Mouse (Mus musculus) megakaryocyte, embryonic 14.5 days (primary cell): ENCODE data around the gene Fbxw7. TPM values are rescaled to one million over a fixed set of nuclear protein-coding genes. Genes with fewer than 3 reads are reported as not detected.

Experiments used
- H3K27me3 ChIP-seq: replicated peaks from 2 replicates; pipeline ENCODE3; 2012; ENCODE audit warnings: inconsistent platforms
- H3K36me3 ChIP-seq: replicated peaks from 2 replicates; pipeline ENCODE3; 2012; ENCODE audit warnings: low read length, inconsistent platforms, mixed read lengths
- H3K4me1 ChIP-seq: 2 replicates; pipeline ENCODE4 v1.6.1; 2012; ENCODE audit warnings: inconsistent platforms
- H3K4me3 ChIP-seq: replicated peaks from 2 replicates; pipeline ENCODE3; 2012; ENCODE audit warnings: moderate library complexity, mild to moderate bottlenecking, inconsistent platforms
- H3K9me3 ChIP-seq: 2 replicates; pipeline ENCODE4 v1.6.1; 2012; ENCODE audit warnings: inconsistent platforms
- FLI1 ChIP-seq: IDR thresholded peaks from 2 replicates; pipeline ENCODE4 v1.6.1; 2012; ENCODE audit warnings: low read length, inconsistent platforms, mixed read lengths
- GATA1 ChIP-seq: IDR thresholded peaks from 3 replicates; pipeline ENCODE4 v1.6.1; 2012; ENCODE audit warnings: mixed read lengths, low read length, inconsistent platforms, borderline replicate concordance
- polyA plus RNA-seq: library from polyadenylated mRNA; stranded (reverse); fragments of >175 nt; gene quantifications from 2 replicates; pipeline ENCODE4 v1.2.3, GENCODE M21; 2012; ENCODE audit warnings: low replicate concordance; ENCODE audit not compliant: insufficient read depth

The Fbxw7 gene
- polyA plus RNA-seq, result 2.7 and 3.4 TPM in 2 replicates

DNA sequence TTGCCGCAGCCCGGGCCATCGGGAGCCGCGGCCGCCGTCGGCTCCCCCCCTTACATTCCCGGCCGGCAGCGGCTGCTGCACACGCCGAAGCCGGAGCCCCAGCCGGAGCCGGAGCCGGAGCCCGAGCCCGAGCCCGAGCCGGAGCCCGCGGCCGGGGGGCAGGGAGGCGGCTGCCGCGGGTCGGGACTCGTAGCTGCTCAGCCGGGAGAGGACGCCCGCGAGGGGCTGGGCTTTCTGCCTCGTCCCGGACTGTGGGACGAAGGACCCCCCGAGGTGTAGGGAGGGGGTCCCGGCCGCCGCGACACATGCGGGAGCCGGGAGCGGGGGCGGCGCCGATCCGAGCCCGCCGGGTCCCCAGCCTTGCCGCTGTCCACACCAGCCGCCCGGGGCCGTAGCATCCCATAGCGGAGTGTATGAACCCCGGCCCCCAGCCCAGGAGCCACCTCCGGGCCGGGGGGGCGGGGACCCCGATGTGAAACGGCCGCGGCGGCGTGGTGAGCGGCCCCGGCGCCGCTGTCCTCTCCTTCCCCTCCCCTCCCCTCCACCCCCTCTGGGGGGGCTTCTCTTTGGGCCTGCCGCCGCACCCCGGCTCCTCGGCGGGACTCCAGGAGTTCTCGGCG is at the start of gene Fbxw7:
TSS of gene Fbxw7 (plus strand) at position 507 of the 620 bp plus-strand sequence.
- H3K27me3 ChIP-seq, result no peaks in the 10 kb centered on the region
- peaks cover 47% of the 10 kb centered on the region for H3K4me1 ChIP-seq
- no peak for TF ChIP-seq GATA1
- TF ChIP-seq FLI1, result no peak
- H3K36me3 ChIP-seq, result peaks cover 12% of the 10 kb centered on the region
- H3K4me3 ChIP-seq, result peak within 1 kb of the TSS; percentile 97
- H3K9me3 ChIP-seq, result no peaks in the 10 kb centered on the region

DNA sequence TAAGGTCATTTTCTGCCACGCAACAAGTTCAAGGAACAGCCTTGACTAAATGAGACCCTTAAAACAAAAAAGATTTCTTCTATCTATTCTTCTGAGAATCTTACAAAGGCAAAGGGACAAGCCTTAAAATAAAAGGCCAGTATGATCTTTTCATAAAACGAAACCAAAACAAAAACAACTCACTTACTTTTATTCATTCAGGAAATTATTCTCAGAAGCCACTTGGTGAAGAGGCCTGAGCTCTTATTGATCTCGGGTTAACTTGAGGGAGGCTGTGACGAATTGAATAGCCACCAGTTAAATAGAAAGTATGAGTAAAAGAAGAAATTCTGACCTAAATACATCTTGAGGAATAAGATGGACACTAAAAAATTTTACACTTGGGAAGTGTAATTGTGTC is 46.1 kb upstream of the Fbxw7 start:
- TF ChIP-seq FLI1, result no peak
- no peak for TF ChIP-seq GATA1
- Histone ChIP-seq H3K4me1 (peaks cover 26% of the 10 kb centered on the region), H3K9me3 (peaks cover 17% of the 10 kb centered on the region), H3K27me3 (peaks cover 16% of the 10 kb centered on the region), H3K4me3 (no peak overlapping the region), H3K36me3 (peaks cover 2% of the 10 kb centered on the region)

DNA sequence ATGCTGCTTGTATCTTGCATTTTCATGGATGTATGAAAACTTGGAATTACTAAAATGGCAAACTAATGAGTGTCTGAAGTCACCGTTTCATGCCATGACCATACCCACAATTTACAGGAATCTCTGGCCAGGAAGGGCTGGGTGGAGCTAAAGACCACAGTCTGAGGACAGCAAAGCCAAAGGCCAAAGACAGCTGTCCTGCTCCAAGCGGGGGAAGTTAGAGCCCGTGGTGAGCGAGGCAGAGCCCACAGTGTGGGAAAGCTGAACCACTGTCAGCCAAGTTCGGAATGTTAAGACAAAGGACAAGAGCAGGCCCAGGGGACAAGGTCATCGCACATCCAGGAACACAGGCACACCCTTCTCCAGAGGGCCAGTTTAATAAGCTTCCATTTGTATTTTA is 45.7 kb upstream of the Fbxw7 start:
- Histone ChIP-seq H3K27me3 (peaks cover 16% of the 10 kb centered on the region), H3K36me3 (peaks cover 2% of the 10 kb centered on the region), H3K4me1 (peaks cover 26% of the 10 kb centered on the region), H3K4me3 (peak overlapping the region; percentile 25), H3K9me3 (peaks cover 17% of the 10 kb centered on the region)
- TF ChIP-seq GATA1 (no peak), FLI1 (no peak)

DNA sequence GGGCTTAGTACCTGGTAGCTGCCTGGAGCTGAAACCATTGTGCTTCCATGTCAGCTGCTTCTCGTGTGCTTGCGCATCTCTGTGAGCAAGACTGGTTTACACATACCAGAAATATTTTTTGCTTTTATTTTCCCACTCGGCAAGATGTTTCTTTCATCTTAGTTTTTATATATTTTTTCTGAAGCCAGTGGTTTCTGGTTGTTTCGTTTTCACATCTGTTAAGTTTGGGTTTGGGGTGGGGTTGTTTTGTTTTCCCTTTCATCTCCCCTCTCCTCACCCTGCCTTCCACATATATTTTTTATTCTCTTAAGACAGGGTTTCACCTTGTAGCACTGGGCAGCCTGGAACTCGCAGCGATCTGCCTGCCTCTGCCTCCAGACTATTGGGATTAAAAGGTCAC is 44.5 kb upstream of the Fbxw7 start:
- no peak for TF ChIP-seq GATA1
- no peak for TF ChIP-seq FLI1
- H3K27me3 ChIP-seq, result peaks cover 22% of the 10 kb centered on the region
- peaks cover 26% of the 10 kb centered on the region for H3K4me1 ChIP-seq
- H3K36me3 ChIP-seq, result peaks cover 2% of the 10 kb centered on the region
- no peak overlapping the region for H3K4me3 ChIP-seq
- peaks cover 17% of the 10 kb centered on the region for H3K9me3 ChIP-seq

DNA sequence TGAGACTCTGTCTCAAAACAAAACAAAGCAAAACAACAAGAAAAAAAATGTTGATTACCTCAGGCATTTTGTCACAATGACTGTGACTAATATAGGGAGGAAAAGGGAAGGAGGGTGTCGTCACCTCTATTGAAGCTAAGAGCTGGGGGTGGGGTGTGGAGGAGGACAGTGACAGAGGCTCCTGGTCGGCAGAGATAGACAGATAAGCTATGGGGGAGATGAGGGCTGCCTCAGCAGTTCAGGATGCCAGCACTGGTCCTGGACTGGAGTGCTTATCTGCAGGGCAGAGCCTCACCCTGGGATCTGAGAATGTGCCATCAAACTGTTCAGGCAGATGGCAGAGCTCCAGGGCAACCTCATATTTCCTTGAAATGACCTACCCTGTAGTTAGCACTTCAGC is 43.1 kb upstream of the Fbxw7 start:
- peaks cover 2% of the 10 kb centered on the region for H3K36me3 ChIP-seq
- H3K27me3 ChIP-seq, result peaks cover 31% of the 10 kb centered on the region
- peaks cover 17% of the 10 kb centered on the region for H3K9me3 ChIP-seq
- peak overlapping the region; percentile 34 for H3K4me3 ChIP-seq
- H3K4me1 ChIP-seq, result peaks cover 34% of the 10 kb centered on the region
- no peak for TF ChIP-seq GATA1
- TF ChIP-seq FLI1, result no peak

DNA sequence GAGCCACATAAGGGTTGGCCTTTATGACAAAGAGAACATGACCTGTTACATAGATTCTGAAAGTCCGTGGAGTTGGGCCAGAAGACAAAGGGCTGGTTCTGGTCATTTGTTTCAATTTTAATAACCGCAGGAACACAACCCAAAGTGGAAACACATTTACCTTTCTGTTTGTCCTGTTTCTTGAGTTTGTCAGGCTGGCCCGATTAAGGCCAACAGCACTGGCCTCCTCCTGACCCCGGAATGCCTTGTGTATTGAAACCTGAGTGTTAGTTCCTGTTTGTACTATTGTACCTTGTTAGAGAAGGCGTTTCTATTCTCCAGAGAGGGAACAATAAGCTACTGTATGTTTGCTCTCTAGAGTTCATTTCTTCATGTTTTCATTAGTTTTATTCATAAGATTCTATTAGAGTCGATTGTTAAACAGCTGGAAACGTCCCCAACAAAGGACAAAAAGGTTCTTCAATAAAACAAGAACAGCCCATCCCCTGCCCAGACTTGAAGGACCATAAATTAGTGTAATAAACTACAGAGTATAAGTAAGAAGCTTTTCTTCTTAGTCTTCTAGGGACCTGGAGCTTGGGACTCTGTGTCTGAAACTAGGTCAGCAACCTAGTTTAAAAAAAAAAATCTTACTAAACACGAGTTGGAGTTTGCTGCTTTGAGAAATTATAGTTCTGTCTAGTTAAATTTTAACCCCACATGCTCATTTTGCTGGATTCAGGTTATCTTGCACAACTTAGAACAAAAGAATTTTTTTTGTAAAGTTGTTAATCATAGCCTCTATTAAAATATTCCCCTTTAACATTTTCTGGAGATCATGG is 40.6 kb upstream of the Fbxw7 start:
- no peak for TF ChIP-seq GATA1
- TF ChIP-seq FLI1, result no peak
- Histone ChIP-seq H3K9me3 (peaks cover 5% of the 10 kb centered on the region), H3K36me3 (no peaks in the 10 kb centered on the region), H3K4me3 (no peak overlapping the region), H3K4me1 (peaks cover 39% of the 10 kb centered on the region), H3K27me3 (peaks cover 29% of the 10 kb centered on the region)

DNA sequence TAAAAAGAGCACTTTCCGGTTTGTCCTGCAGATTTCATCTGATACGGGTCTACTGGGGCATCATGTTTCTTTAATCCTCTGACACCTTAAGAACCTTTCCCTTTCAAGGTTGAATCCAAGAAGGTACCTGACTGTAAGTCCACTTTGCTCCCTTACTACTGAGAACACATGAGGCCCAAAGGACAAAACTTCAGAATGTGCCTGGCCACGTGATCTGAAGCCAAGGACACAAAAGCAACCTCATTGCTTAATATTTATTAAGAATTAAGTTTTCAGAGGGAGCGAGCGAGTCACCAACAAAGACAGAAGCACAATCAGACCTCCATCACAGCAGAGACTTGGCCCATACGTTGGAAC is 40.0 kb upstream of the Fbxw7 start:
- peaks cover 9% of the 10 kb centered on the region for H3K9me3 ChIP-seq
- no peaks in the 10 kb centered on the region for H3K36me3 ChIP-seq

DNA sequence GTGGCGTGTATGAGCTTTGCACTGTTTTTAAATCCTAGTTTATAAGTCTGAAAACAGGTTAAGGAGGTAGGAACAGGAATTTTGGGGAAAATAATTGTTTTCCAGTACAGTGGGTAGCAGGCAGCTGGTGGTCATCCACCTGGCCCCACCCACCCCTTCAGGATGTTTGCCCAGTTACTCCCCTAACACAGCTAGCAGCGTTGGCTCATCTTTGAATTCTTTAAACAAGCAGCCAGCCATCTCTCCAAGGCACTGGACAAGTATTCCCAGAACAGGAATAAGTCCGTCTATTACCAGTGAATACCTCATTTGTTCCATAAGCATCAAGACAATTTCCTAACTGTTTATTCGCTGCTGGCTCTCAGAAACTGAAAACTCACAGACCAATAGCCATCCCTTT is 39.5 kb upstream of the Fbxw7 start:
- peaks cover 31% of the 10 kb centered on the region for H3K27me3 ChIP-seq
- no peak overlapping the region for H3K4me3 ChIP-seq
- TF ChIP-seq GATA1 (no peak), FLI1 (no peak)
- peaks cover 29% of the 10 kb centered on the region for H3K4me1 ChIP-seq
- no peaks in the 10 kb centered on the region for H3K36me3 ChIP-seq
- peaks cover 14% of the 10 kb centered on the region for H3K9me3 ChIP-seq

More for the DNA sequence above, 40.0 kb upstream of the Fbxw7 start:
- peaks cover 33% of the 10 kb centered on the region for H3K4me1 ChIP-seq
- peaks cover 32% of the 10 kb centered on the region for H3K27me3 ChIP-seq
- TF ChIP-seq FLI1 (no peak), GATA1 (no peak)
- H3K4me3 ChIP-seq, result no peak overlapping the region

DNA sequence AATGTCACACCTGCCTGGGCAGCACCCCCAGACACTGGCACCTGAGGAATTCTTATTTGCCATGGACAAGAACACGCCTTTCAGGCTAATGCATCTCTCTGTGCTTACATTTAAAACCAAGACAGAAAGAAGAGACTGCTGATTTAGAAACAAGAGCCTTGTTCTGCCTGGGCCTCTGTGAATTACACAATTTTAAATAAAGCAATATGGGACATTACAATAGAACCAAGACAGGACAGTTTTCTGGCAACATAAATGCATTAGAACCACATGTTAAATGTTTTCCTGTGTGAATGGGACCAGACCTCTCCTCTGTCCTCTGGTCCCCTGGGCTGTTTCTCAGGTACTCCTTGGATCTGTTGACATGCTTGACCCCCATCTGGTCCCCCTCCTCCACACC is 39.0 kb upstream of the Fbxw7 start:
- Histone ChIP-seq H3K4me3 (no peak overlapping the region), H3K9me3 (peaks cover 18% of the 10 kb centered on the region), H3K36me3 (no peaks in the 10 kb centered on the region), H3K4me1 (peaks cover 29% of the 10 kb centered on the region), H3K27me3 (peaks cover 31% of the 10 kb centered on the region)
- no peak for TF ChIP-seq GATA1
- TF ChIP-seq FLI1, result no peak

DNA sequence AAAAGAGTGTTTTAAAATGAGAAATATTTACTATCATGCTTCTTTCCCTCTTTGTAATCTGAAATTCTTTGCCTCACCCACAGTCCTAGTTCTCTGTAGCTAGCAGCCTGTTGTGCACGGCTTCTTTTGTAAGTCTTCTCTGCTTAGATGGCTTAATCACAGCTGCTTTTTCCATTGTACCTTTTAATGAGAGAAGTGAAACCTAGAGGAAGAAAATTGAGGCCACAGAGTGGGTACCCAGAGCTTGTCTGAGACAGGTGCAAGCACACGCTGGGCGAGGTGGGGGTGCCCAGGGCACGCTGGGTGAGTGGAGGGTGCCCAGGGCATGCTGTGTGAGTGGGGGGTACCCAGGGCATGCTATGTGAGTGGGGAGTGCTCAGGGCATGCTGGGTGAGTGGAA is 27.2 kb upstream of the Fbxw7 start:
- H3K4me1 ChIP-seq, result no peaks in the 10 kb centered on the region; the same call in 1 of the 2 replicates
- no peak overlapping the region for H3K4me3 ChIP-seq
- peaks cover 14% of the 10 kb centered on the region for H3K27me3 ChIP-seq
- peaks cover 35% of the 10 kb centered on the region for H3K9me3 ChIP-seq
- H3K36me3 ChIP-seq, result no peaks in the 10 kb centered on the region
- no peak for TF ChIP-seq GATA1
- TF ChIP-seq FLI1, result no peak
